Mouse (Mus musculus): Measurements from ENCODE around the gene Bcl2l10. TPM values are rescaled to one million over a fixed set of nuclear protein-coding genes. Genes with fewer than 3 reads are reported as not detected.

The Bcl2l10 gene
- polyA plus RNA-seq (2015; fragmentation: Nextera tagmentation; extraction: Ambion mirVana) = not detected in 2 replicates

GRCm38 (mm10) chr9:75347458-75347857 lies at the start of gene Bcl2l10:
Bcl2l10 (plus strand) TSS chr9:75347758.
- Histone ChIP-seq H3K4me3 (no peak within 1 kb of the TSS), H3K9ac (no peak within 1 kb of the TSS), H3K27me3 (no peaks in the 10 kb centered on the region), H3K36me3 (peaks cover 42% of the 10 kb centered on the region), H3K9me3 (no peaks in the 10 kb centered on the region), H3K4me1 (no peaks in the 10 kb centered on the region), H3K27ac (no peak within 1 kb of the TSS), H3K4me2 (no peak within 1 kb of the TSS)
- 92% methylated on average over 5 of the region's 5 CpGs for WGBS
- no peak for ATAC-seq (ENCODE audit: insufficient number of reproducible peaks, insufficient read depth, low FRiP score, low TSS enrichment, low read depth)

DNA sequence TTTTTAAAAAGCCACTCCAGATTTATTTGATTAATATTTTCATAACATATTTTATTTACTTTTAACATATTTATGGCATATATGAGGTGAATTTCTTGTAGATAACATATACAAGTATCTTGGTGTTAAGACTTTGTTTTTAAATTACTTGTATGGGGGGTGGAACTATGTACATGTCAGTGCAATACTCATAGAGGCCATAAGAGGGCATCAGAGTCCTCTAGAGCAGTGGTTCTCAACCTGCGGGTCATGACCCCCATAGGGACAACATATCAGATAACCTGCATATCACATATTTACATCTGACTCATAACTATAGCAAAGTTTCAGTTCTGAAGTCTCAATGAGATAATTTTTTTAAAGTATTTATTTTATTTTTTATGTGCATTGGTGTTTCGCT lies 48.2 kb upstream of the Bcl2l10 start:
- WGBS = 87% methylated on average over 2 of the region's 2 CpGs
- Histone ChIP-seq H3K4me2 (no peak overlapping the region), H3K4me3 (no peak overlapping the region), H3K27me3 (no peaks in the 10 kb centered on the region; the same call in 1 of the 2 replicates), H3K4me1 (0 out of 2 replicates have a peak, but pooled peaks cover 4% of the 10 kb centered on the region), H3K36me3 (no peaks in the 10 kb centered on the region), H3K27ac (no peak overlapping the region), H3K9me3 (no peaks in the 10 kb centered on the region), H3K9ac (no peak overlapping the region)
- no peak for ATAC-seq (ENCODE audit: insufficient number of reproducible peaks, insufficient read depth, low FRiP score, low TSS enrichment, low read depth)

DNA sequence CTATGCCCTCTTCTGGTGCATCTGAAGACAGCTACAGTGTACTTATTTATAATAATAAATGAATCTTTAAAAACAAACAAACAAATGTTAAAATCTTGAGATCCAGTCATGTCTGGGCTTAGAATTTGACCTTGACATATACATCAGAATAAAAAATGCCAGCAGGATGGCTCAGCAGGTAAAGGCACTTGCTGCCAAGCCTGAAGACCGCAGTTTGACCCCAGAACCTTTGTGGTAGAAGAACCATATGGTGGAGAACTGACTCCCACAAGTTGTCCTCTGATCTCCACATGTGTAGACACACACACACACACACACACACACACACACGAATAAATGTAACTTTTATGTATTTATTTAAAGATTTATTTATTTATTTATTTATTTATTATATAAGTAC lies 44.5 kb upstream of the Bcl2l10 start:
- no peak overlapping the region for H3K4me2 ChIP-seq
- 91% methylated on average over 2 of the region's 2 CpGs for WGBS
- no peak overlapping the region for H3K9ac ChIP-seq
- no peaks in the 10 kb centered on the region for H3K4me1 ChIP-seq
- H3K27ac ChIP-seq = no peak overlapping the region
- no peak overlapping the region for H3K4me3 ChIP-seq
- no peak for ATAC-seq (ENCODE audit: insufficient number of reproducible peaks, insufficient read depth, low FRiP score, low TSS enrichment, low read depth)
- H3K9me3 ChIP-seq = no peaks in the 10 kb centered on the region
- H3K36me3 ChIP-seq = no peaks in the 10 kb centered on the region
- H3K27me3 ChIP-seq = no peaks in the 10 kb centered on the region

DNA sequence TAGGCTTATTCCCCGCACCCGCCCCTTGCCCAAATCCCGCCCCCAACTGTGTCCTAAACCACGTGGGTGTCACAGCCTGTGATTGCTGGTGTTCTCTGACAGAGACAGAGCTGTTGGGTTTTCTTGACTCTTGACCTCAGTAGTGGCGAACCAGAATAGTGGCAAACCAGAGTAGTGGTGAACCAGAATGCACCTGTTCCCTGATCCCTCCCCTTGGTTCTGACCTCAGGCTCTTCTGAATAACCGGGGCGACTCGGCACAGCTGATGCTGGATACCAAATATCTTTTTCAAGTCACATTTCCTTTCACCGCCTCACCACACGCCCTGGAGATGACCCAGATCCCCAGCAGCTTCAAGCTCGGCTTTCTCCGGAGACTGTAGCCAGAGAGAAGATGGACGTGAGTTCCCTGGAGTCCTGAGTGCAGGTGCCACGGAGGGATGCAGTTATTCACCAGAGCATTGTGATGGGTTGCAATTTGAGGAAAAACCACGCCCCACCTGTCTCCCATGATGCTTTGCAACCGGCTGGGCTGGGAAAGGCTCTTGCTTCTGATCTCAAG lies 43.8 kb upstream of the Bcl2l10 start:
- no peaks in the 10 kb centered on the region for H3K27me3 ChIP-seq
- H3K4me1 ChIP-seq = no peaks in the 10 kb centered on the region
- no peak overlapping the region for H3K9ac ChIP-seq
- no peaks in the 10 kb centered on the region for H3K9me3 ChIP-seq
- no peak for ATAC-seq (ENCODE audit: insufficient number of reproducible peaks, insufficient read depth, low FRiP score, low TSS enrichment, low read depth)
- no peak overlapping the region for H3K27ac ChIP-seq
- 33% methylated on average over 16 of the region's 16 CpGs for WGBS
- H3K4me3 ChIP-seq = no peak overlapping the region
- H3K36me3 ChIP-seq = no peaks in the 10 kb centered on the region
- peak overlapping the region; percentile 36 for H3K4me2 ChIP-seq

DNA sequence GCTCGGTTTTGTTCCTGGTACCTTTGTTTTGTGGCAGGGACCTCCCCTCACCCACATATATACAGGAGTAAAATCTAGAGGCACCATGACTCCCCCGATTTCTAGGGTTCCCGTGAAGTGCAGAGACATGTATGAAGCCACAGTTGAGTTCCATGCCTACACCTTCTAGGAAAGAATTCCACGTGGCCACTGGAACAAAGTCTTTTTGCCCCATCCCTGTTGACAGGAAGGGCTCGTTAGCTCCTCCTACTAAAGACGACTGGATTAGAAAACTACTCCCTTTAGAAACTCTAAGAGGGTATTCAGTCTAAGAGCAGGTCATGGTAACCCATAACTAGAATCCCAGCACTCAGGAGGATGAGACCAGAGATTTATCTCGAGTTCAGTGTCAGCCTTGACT lies 43.3 kb upstream of the Bcl2l10 start:
- Histone ChIP-seq H3K36me3 (no peaks in the 10 kb centered on the region), H3K9me3 (no peaks in the 10 kb centered on the region), H3K27me3 (no peaks in the 10 kb centered on the region), H3K4me2 (peak overlapping the region; percentile 36; the same call in 1 of the 2 replicates), H3K27ac (no peak overlapping the region), H3K9ac (no peak overlapping the region), H3K4me3 (no peak overlapping the region), H3K4me1 (no peaks in the 10 kb centered on the region)
- ATAC-seq (ENCODE audit: insufficient number of reproducible peaks, insufficient read depth, low FRiP score, low TSS enrichment, low read depth) = no peak
- WGBS = 38% methylated on average over 7 of the region's 7 CpGs

- Histone ChIP-seq H3K4me1 (no peaks in the 10 kb centered on the region), H3K36me3 (no peaks in the 10 kb centered on the region), H3K27ac (no peak within 1 kb of the TSS), H3K9me3 (no peaks in the 10 kb centered on the region), H3K4me2 (no peak within 1 kb of the TSS), H3K9ac (no peak within 1 kb of the TSS), H3K27me3 (no peaks in the 10 kb centered on the region), H3K4me3 (no peak within 1 kb of the TSS)
- WGBS = 78% methylated on average over 11 of the region's 11 CpGs
- no peak for ATAC-seq (ENCODE audit: insufficient number of reproducible peaks, insufficient read depth, low FRiP score, low TSS enrichment, low read depth)
Measured at GRCm38 (mm10) chr9:75306126-75306898, 41.2 kb upstream of the Bcl2l10 start, which contains the start of gene Gnb5. Gnb5 (plus strand) TSS chr9:75306288.

- Histone ChIP-seq H3K36me3 (no peaks in the 10 kb centered on the region), H3K27ac (no peak overlapping the region)
- no peak for ATAC-seq (ENCODE audit: insufficient number of reproducible peaks, insufficient read depth, low FRiP score, low TSS enrichment, low read depth)
Measured at GRCm38 (mm10) chr9:75307015-75307414, 40.5 kb upstream of the Bcl2l10 start.

DNA sequence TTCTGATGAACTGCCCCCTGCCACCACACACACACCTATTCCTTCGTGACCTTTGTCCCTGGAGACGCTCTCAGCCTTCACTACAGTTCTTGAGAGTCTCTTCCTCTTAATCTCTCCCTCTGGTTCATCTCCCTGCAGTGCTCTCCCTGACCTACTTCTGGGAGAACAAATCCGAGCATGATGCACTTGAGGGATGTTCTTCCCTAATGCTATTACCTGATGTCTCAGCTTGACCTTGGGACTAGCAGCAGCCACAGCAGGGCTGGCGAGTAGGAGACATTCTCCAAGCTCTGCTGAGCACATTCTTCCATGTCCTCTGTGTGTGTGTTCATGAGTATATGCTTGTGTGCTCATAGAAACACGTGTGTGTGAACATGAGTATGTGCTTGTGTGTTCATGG lies 38.9 kb upstream of the Bcl2l10 start:
- ATAC-seq (ENCODE audit: insufficient number of reproducible peaks, insufficient read depth, low FRiP score, low TSS enrichment, low read depth) = no peak
- no peak overlapping the region for H3K27ac ChIP-seq
- no peak overlapping the region for H3K9ac ChIP-seq
- no peaks in the 10 kb centered on the region for H3K9me3 ChIP-seq
- no peaks in the 10 kb centered on the region for H3K27me3 ChIP-seq
- peaks cover 4% of the 10 kb centered on the region; the same call in 1 of the 2 replicates for H3K4me1 ChIP-seq
- no peak overlapping the region for H3K4me2 ChIP-seq
- WGBS = 53% methylated on average over 5 of the region's 5 CpGs
- no peak overlapping the region for H3K4me3 ChIP-seq
- H3K36me3 ChIP-seq = no peaks in the 10 kb centered on the region

More at GRCm38 (mm10) chr9:75307015-75307414, 40.5 kb upstream of the Bcl2l10 start:
- Histone ChIP-seq H3K4me2 (no peak overlapping the region), H3K9me3 (no peaks in the 10 kb centered on the region), H3K27me3 (no peaks in the 10 kb centered on the region), H3K9ac (no peak overlapping the region), H3K4me3 (no peak overlapping the region), H3K4me1 (no peaks in the 10 kb centered on the region)
- 87% methylated on average over 5 of the region's 5 CpGs for WGBS

- no peak overlapping the region for H3K4me2 ChIP-seq
- peaks cover 17% of the 10 kb centered on the region for H3K4me1 ChIP-seq
- ATAC-seq (ENCODE audit: insufficient number of reproducible peaks, insufficient read depth, low FRiP score, low TSS enrichment, low read depth) = no peak
- H3K27me3 ChIP-seq = no peaks in the 10 kb centered on the region
- WGBS = 16% methylated on average over 4 of the region's 4 CpGs
- no peaks in the 10 kb centered on the region for H3K36me3 ChIP-seq
- no peak overlapping the region for H3K27ac ChIP-seq
- H3K9me3 ChIP-seq = no peaks in the 10 kb centered on the region
- no peak overlapping the region for H3K9ac ChIP-seq
- no peak overlapping the region for H3K4me3 ChIP-seq
Measured at GRCm38 (mm10) chr9:75312008-75312407, 35.5 kb upstream of the Bcl2l10 start.

DNA sequence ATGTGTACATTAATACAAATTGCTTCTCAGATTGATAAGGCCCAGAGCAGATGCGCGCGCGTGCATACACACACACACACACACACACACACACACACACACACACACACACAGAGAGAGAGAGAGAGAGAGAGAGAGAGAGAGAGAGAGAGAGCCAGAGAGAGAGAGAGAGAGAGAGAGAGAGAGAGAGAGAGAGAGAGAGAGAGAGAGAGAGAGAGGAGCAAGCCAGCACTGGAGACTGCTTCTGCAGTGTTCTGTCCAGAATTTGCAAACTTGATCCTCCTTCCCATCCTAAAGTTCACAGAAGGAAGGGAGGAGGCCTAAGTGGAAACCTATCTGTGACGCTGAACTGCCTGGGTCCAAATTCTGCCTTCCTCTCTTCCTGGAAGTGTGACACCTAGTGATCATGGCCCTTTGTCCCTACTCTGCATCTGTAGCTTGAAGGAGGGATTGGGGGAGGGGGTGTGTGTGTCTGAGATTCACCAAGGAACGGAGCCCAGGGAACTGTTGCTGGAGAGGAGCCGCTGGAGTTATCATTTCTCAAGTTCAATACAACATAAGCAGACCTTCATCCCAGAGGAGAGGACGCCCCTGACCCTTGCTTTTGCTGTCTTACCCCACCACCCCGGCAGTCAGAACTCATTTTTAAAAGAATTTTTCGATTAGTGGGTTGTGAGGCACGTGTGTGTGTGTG lies 34.3 kb upstream of the Bcl2l10 start:
- Histone ChIP-seq H3K27me3 (no peaks in the 10 kb centered on the region), H3K36me3 (no peaks in the 10 kb centered on the region), H3K9me3 (no peaks in the 10 kb centered on the region), H3K4me1 (peaks cover 17% of the 10 kb centered on the region), H3K4me2 (peak overlapping the region; percentile 86), H3K9ac (peak overlapping the region; percentile 81), H3K27ac (peak overlapping the region; percentile 88; the same call in 1 of the 2 replicates), H3K4me3 (peak overlapping the region; percentile 76)
- ATAC-seq (ENCODE audit: insufficient number of reproducible peaks, insufficient read depth, low FRiP score, low TSS enrichment, low read depth) = no peak
- 36% methylated on average over 11 of the region's 11 CpGs for WGBS

GRCm38 (mm10) chr9:75313832-75314516 lies 33.6 kb upstream of the Bcl2l10 start:
- peak overlapping the region; percentile 88 for H3K27ac ChIP-seq

More at GRCm38 (mm10) chr9:75313832-75314516, 33.6 kb upstream of the Bcl2l10 start:
- no peaks in the 10 kb centered on the region for H3K36me3 ChIP-seq
- peak overlapping the region; percentile 81 for H3K9ac ChIP-seq
- ATAC-seq (ENCODE audit: insufficient number of reproducible peaks, insufficient read depth, low FRiP score, low TSS enrichment, low read depth) = peak; percentile 86
- no peaks in the 10 kb centered on the region for H3K9me3 ChIP-seq
- peaks cover 23% of the 10 kb centered on the region for H3K4me1 ChIP-seq
- under 1% methylated on average over 52 of the region's 52 CpGs for WGBS
- H3K4me3 ChIP-seq = peak overlapping the region; percentile 76
- peak overlapping the region; percentile 86 for H3K4me2 ChIP-seq
- H3K27me3 ChIP-seq = no peaks in the 10 kb centered on the region

Data from embryonic facial prominence, embryonic 13.5 days (tissue).